Mouse (Mus musculus) ES-E14 (cell line): ENCODE measurements at regions not wholly inside any gene's neighbourhood (a gene's known extent, or its start where the extent isn't known, plus 50 kb on each side); places are given as distances from the start of the nearest gene placed in this dataset.

ENCODE experiments used
- DNase-seq: peaks from one replicate; pipeline ENCODE4 v3.0.0-alpha.2; 2013; ENCODE audit warnings: low read depth, low spot score
- H3K27ac ChIP-seq: 2 replicates; pipeline ENCODE4 v1.5.1; 2012; ENCODE audit warnings: low read depth, mild to moderate bottlenecking, low read length, moderate library complexity, mixed read lengths; ENCODE audit not compliant: poor library complexity, insufficient read depth, severe bottlenecking
- H3K36me3 ChIP-seq: 2 replicates; pipeline ENCODE4 v1.6.1; 2012; ENCODE audit warnings: mild to moderate bottlenecking, low read length, moderate library complexity, mixed read lengths; ENCODE audit not compliant: control insufficient read depth, poor library complexity, insufficient read depth, severe bottlenecking
- H3K4me1 ChIP-seq, 2 experiments: fragments of 150-350 bp in 1 of 2; sonication (generic) in 1 of 2; 2 replicates each; pipeline ENCODE4 v1.6.1; 2012; ENCODE audit warnings: low read length in 2 of 2, mild to moderate bottlenecking in 1 of 2, mixed read lengths in 1 of 2; ENCODE audit not compliant: control insufficient read depth in 2 of 2, insufficient read depth in 2 of 2, poor library complexity in 1 of 2
- H3K4me3 ChIP-seq, 2 experiments: fragments of 150-350 bp in 1 of 2; sonication (generic) in 1 of 2; 2 replicates each; pipeline ENCODE4 v1.5.1; 2012; ENCODE audit warnings: low read length in 2 of 2, low read depth in 1 of 2, mild to moderate bottlenecking in 1 of 2, mixed read lengths in 1 of 2; ENCODE audit not compliant: insufficient read depth in 1 of 2, poor library complexity in 1 of 2, severe bottlenecking in 1 of 2
- H3K9ac ChIP-seq: 2 replicates; pipeline ENCODE4 v1.6.1; 2012; ENCODE audit warnings: low read depth, mild to moderate bottlenecking, low read length, mixed read lengths; ENCODE audit not compliant: poor library complexity, insufficient read depth, severe bottlenecking
- H3K9me3 ChIP-seq: fragments of 150-350 bp; sonication (generic); 2 replicates; pipeline ENCODE4 v1.6.1; 2012; ENCODE audit warnings: low read depth, mild to moderate bottlenecking, low read length; ENCODE audit not compliant: control insufficient read depth, insufficient read depth
- CHD2 ChIP-seq: IDR thresholded peaks from 2 replicates; pipeline ENCODE4 v1.6.1; 2014; ENCODE audit warnings: mild to moderate bottlenecking, low read depth, low read length, inconsistent platforms
- HCFC1 ChIP-seq: IDR thresholded peaks from 2 replicates; pipeline ENCODE4 v1.6.1; 2012; ENCODE audit warnings: low read length, inconsistent platforms, borderline replicate concordance; ENCODE audit not compliant: insufficient read depth
- MAFK ChIP-seq: IDR thresholded peaks from 2 replicates; pipeline ENCODE4 v1.6.1; 2014; ENCODE audit warnings: mild to moderate bottlenecking, low read depth, low read length, inconsistent platforms; ENCODE audit not compliant: insufficient read depth
- ZC3H11A ChIP-seq: IDR thresholded peaks from 2 replicates; pipeline ENCODE4 v1.6.1; 2012; ENCODE audit warnings: low read depth, mild to moderate bottlenecking, inconsistent platforms, low read length, borderline replicate concordance
- ZNF384 ChIP-seq: IDR thresholded peaks from 2 replicates; pipeline ENCODE4 v1.6.1; 2012; ENCODE audit warnings: low read depth, low read length, inconsistent platforms
- in situ Hi-C, 2 experiments: fragments of 600-800 bp; cut with MboI; formaldehyde crosslinking; loops; one replicate each; pipeline ENCODE4 v1.15.1; 2025; ENCODE audit warnings: low sequenced_read_pairs in 2 of 2, inconsistent platforms in 1 of 2; ENCODE audit not compliant: unreplicated experiment in 2 of 2

DNA sequence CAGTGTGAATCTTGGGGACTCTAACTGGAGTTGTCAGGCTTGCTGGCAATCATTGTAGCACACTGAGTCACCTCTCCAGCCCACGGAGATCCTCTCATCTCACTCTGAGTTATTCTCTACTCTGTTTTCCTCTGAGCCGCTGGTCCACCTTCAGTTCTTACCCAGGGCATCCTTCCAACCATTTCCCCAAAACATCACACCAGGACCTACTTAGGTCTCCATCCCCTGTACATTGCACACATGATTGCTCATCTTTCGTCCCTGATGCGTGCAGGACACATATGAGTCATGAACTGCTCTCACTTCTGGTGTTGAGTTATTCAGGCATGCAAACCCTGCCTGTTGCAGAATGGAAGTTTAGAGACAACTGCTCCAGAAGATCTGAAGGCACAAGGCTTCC, 326.1 kb upstream of the Npvf start:
- Histone ChIP-seq H3K27ac (no peak overlapping the region), H3K9ac (no peak overlapping the region), H3K9me3 (no peaks in the 10 kb centered on the region), H3K4me3 (no peak overlapping the region), H3K36me3 (no peaks in the 10 kb centered on the region), H3K4me1 (no peaks in the 10 kb centered on the region)
- TF ChIP-seq ZNF384 (no peak), HCFC1 (no peak), ZC3H11A (no peak), CHD2 (no peak), MAFK (no peak)
- in situ Hi-C loops, result no loop called here
- DNase-seq, result no peak

DNA sequence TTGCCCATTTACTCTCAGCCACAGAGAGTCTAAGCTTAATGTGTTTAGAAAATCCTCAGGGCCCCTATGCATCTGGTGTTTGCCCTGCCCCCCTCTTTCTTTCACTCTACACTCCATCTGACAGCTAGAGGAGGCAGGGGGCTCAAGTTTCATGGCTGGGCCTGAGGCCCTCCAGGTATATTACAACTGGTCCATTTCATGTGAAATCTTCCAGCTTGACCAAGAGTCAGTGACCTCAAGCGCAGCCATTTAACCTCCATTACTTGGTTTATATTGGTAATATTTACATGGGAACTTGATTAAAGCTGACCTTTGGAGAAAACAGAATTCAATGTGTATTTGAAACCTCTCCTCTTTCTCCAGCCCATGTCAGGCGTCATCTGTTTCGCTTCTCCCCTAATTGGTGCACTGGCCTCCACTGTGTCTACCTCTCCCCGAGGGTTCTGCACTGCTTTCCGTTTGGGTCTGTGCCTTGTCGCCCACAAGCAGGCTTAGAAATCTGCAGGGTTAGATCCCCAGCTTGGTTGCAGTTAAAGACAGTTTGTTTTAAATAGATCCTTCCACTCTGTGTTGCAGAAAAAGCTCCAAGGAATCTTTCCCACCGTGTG, 327.6 kb upstream of the Npvf start:
- no peak for TF ChIP-seq ZNF384
- TF ChIP-seq CHD2, result no peak
- no peak for TF ChIP-seq HCFC1
- no peak for TF ChIP-seq MAFK
- TF ChIP-seq ZC3H11A, result no peak
- no peak for DNase-seq
- Histone ChIP-seq H3K9me3 (no peaks in the 10 kb centered on the region), H3K27ac (no peak overlapping the region), H3K4me3 (no peak overlapping the region), H3K36me3 (no peaks in the 10 kb centered on the region), H3K9ac (no peak overlapping the region), H3K4me1 (no peaks in the 10 kb centered on the region)
- in situ Hi-C loops, result no loop called here

DNA sequence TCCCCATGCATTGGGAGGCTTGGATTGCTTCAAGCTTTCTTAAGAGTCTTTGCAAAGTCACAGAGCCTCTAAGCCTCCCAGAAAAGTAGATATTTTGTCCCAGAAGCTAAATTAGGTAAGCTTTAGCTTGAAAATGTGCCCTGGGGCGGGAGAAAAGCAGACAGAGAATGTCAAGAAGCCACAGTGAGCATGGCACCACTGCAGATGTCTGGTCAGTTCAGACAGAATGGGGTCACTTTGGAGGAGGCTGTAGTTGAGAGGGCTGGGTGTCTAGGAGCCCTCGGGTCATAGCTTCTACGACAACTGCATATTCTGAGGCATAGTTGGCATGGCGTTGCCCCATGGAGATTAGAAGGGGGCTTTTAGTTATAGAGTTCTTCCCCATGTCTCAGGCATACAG, 328.6 kb upstream of the Npvf start:
- Histone ChIP-seq H3K9me3 (no peaks in the 10 kb centered on the region), H3K4me3 (no peak overlapping the region), H3K36me3 (no peaks in the 10 kb centered on the region), H3K27ac (no peak overlapping the region), H3K4me1 (no peaks in the 10 kb centered on the region), H3K9ac (no peak overlapping the region)
- in situ Hi-C loops, result no loop called here
- DNase-seq, result no peak
- TF ChIP-seq HCFC1, result no peak
- no peak for TF ChIP-seq CHD2
- no peak for TF ChIP-seq MAFK
- TF ChIP-seq ZNF384, result no peak
- no peak for TF ChIP-seq ZC3H11A

DNA sequence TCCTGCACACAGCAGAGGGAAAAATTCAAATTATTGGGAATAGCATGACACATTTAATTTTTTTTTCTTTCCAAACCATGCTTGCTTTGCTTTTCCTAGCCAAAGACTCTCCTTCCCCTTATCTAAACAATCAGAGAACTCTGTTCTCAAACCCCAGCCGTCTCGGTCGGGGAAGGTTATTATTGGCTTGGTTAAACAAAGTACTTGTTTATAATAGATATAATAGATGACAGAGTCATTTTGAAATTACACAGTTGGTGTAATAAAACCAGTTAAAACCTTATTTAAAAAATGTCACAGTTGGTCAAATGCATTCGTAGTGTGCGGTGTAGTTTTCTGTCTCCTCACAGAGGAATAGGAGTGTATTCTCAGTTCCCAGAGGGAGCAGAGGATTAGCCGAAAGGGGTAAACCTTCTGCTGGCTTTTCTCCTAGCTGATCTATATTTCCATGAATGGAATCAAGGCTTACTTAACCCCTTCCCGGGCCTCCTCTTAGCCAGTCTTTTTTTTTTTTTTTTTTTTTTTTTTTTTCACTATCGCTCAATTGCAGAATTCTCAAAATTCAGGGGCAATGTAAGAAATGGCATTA, 329.4 kb upstream of the Npvf start:
- Histone ChIP-seq H3K27ac (no peak overlapping the region), H3K9ac (no peak overlapping the region), H3K36me3 (no peaks in the 10 kb centered on the region), H3K4me3 (no peak overlapping the region), H3K4me1 (no peaks in the 10 kb centered on the region), H3K9me3 (no peaks in the 10 kb centered on the region)
- TF ChIP-seq MAFK (no peak), ZNF384 (no peak), CHD2 (no peak), HCFC1 (no peak), ZC3H11A (no peak)
- no peak for DNase-seq
- in situ Hi-C loops, result no loop called here
